Mouse (Mus musculus) forebrain, embryonic 14.5 days (tissue): ENCODE measurements around the gene Fam19a1. TPM values are rescaled to one million over a fixed set of nuclear protein-coding genes. Genes with fewer than 3 reads are reported as not detected.
A peak's percentile ranks its signal among the peaks of the same experiment; 100 is the strongest.
"Not testable (repeated sequence)": the region's sequence is repeated elsewhere in the genome, so short reads cannot be mapped to it uniquely, and the experiment has no call there.

Experiments used
- ATAC-seq: fragments of 200-750 bp; cut with Nextera tagmentation; 2 replicates; pipeline ENCODE4 v1.8.0; 2017; ENCODE audit warnings: mild to moderate bottlenecking, moderate library complexity
- DNase-seq: peaks from one replicate; pipeline ENCODE4 v3.0.0-alpha.2; 2015; ENCODE audit warnings: low spot score
- H3K27ac ChIP-seq: fragments of 300-500 bp; sonication (generic); 2 replicates; pipeline ENCODE4 v1.5.1; 2014; ENCODE audit warnings: low read depth, mild to moderate bottlenecking, control low read depth, low read length, moderate library complexity
- H3K27me3 ChIP-seq: fragments of 300-500 bp; sonication (generic); replicated peaks from 2 replicates; pipeline ENCODE4 v1.6.1; 2014; ENCODE audit warnings: low read length, control low read depth, mixed read lengths; ENCODE audit not compliant: control insufficient read depth, insufficient read depth
- H3K36me3 ChIP-seq: fragments of 300-500 bp; sonication (generic); 2 replicates; pipeline ENCODE4 v1.6.1; 2014; ENCODE audit warnings: low read length, control low read depth; ENCODE audit not compliant: control insufficient read depth, insufficient read depth
- H3K4me1 ChIP-seq: fragments of 300-500 bp; sonication (generic); 2 replicates; pipeline ENCODE4 v1.6.1; 2014; ENCODE audit warnings: antibody characterized with exemption, low read length, control low read depth; ENCODE audit not compliant: control insufficient read depth, insufficient read depth
- H3K4me2 ChIP-seq: fragments of 300-500 bp; sonication (generic); 2 replicates; pipeline ENCODE4 v1.6.1; 2014; ENCODE audit warnings: mild to moderate bottlenecking, control low read depth, low read length
- H3K4me3 ChIP-seq: fragments of 300-500 bp; sonication (generic); 2 replicates; pipeline ENCODE4 v1.5.1; 2014; ENCODE audit warnings: low read depth, low read length, control low read depth
- H3K9ac ChIP-seq: fragments of 300-500 bp; sonication (generic); 2 replicates; pipeline ENCODE4 v1.6.1; 2014; ENCODE audit warnings: mild to moderate bottlenecking, low read length, control low read depth, moderate library complexity
- H3K9me3 ChIP-seq: fragments of 300-500 bp; sonication (generic); replicated peaks from 2 replicates; pipeline ENCODE4 v1.6.1; 2016; ENCODE audit warnings: low read length, control low read depth, mixed read lengths; ENCODE audit not compliant: control insufficient read depth
- WGBS: fragments of 180-500 bp; shearing (Covaris S2); extraction: QIAGEN DNeasy Blood & Tissue Kit; methylation state at CpG from one replicate; pipeline ENCODE4 v1.1.7; 2014; 5-methylcytosine and 5-hydroxymethylcytosine counted together
- polyA plus RNA-seq: library from polyadenylated mRNA; unstranded; fragments of >200 nt; fragmentation: Nextera tagmentation; extraction: Ambion mirVana; gene quantifications from 2 replicates; pipeline ENCODE4 v1.2.1, GENCODE M21; 2014

Gene Fam19a1
- polyA plus RNA-seq, 1 experiment from 2014 or later = 8.2 TPM

GRCm38 (mm10) chr6:96198991-96199390 lies 86.0 kb downstream of the Fam19a1 start:
- not testable (repeated sequence) for H3K36me3 ChIP-seq, H3K9ac ChIP-seq, H3K27me3 ChIP-seq, H3K4me1 ChIP-seq, H3K9me3 ChIP-seq, DNase-seq, H3K4me2 ChIP-seq, H3K27ac ChIP-seq, H3K4me3 ChIP-seq, ATAC-seq
- 93% methylated on average over 2 of the region's 2 CpGs for WGBS

- Histone ChIP-seq H3K9ac (no peak overlapping the region), H3K27me3 (no peaks in the 10 kb centered on the region), H3K4me1 (no peaks in the 10 kb centered on the region), H3K4me3 (no peak overlapping the region), H3K4me2 (no peak overlapping the region), H3K9me3 (no peaks in the 10 kb centered on the region), H3K36me3 (no peaks in the 10 kb centered on the region), H3K27ac (no peak overlapping the region)
- 97% methylated on average over 2 of the region's 2 CpGs for WGBS
- DNase-seq = no peak
- ATAC-seq = no peak
These were observed 92.4 kb downstream of the Fam19a1 start for GRCm38 (mm10) chr6:96205395-96205794.

GRCm38 (mm10) chr6:96234806-96235205 lies 121.9 kb downstream of the Fam19a1 start:
- Histone ChIP-seq H3K9ac (no peak overlapping the region), H3K4me2 (no peak overlapping the region), H3K27me3 (no peaks in the 10 kb centered on the region), H3K9me3 (no peaks in the 10 kb centered on the region; the same call in 1 of the 2 replicates), H3K27ac (no peak overlapping the region), H3K36me3 (no peaks in the 10 kb centered on the region), H3K4me1 (no peaks in the 10 kb centered on the region), H3K4me3 (no peak overlapping the region)
- ATAC-seq = no peak
- DNase-seq = no peak

- Histone ChIP-seq H3K36me3 (no peaks in the 10 kb centered on the region), H3K4me2 (no peak overlapping the region), H3K9ac (no peak overlapping the region), H3K9me3 (no peaks in the 10 kb centered on the region), H3K27me3 (no peaks in the 10 kb centered on the region), H3K4me1 (no peaks in the 10 kb centered on the region), H3K27ac (no peak overlapping the region), H3K4me3 (no peak overlapping the region)
- no peak for ATAC-seq
- DNase-seq = peak; percentile 41
- whole genome bisulfite sequencing = 89% methylated on average over 3 of the region's 3 CpGs
These were observed 131.4 kb downstream of the Fam19a1 start for GRCm38 (mm10) chr6:96244320-96244719.

DNA sequence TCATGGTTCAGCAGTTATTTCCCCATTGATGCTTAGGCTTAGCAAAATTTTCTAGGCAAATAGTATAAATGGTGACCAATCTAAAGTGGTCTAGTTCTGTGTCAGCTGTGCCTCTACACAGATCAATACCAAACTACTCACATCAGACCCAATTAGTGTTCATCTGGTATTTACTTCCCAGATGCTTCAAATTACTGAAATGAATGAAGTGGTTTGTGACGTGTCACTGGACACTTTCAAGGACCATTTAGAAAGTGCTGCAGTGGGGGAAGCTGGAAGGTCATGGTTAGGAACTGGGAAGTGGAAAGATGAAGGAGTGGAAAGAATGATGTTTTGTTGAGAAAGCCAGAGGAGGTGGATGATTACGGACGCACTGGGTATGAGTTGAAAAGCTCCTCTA lies 139.0 kb downstream of the Fam19a1 start:
- Histone ChIP-seq H3K27me3 (no peaks in the 10 kb centered on the region), H3K4me1 (no peaks in the 10 kb centered on the region), H3K36me3 (no peaks in the 10 kb centered on the region), H3K27ac (no peak overlapping the region), H3K9ac (no peak overlapping the region), H3K4me3 (no peak overlapping the region), H3K9me3 (no peaks in the 10 kb centered on the region), H3K4me2 (no peak overlapping the region)
- WGBS = 34% methylated on average over 3 of the region's 3 CpGs
- no peak for ATAC-seq
- no peak for DNase-seq

GRCm38 (mm10) chr6:96254815-96255214 lies 141.9 kb downstream of the Fam19a1 start:
- H3K4me2 ChIP-seq = no peak overlapping the region
- H3K9ac ChIP-seq = no peak overlapping the region
- WGBS = 16% methylated on average over 2 of the region's 2 CpGs
- no peaks in the 10 kb centered on the region for H3K4me1 ChIP-seq
- no peak overlapping the region for H3K4me3 ChIP-seq
- peak; percentile 37 for DNase-seq
- H3K9me3 ChIP-seq = no peaks in the 10 kb centered on the region
- H3K27me3 ChIP-seq = no peaks in the 10 kb centered on the region
- no peak overlapping the region for H3K27ac ChIP-seq
- no peaks in the 10 kb centered on the region for H3K36me3 ChIP-seq
- no peak; the same call in 1 of the 2 replicates for ATAC-seq

- Histone ChIP-seq H3K4me3 (no peak overlapping the region), H3K9ac (no peak overlapping the region), H3K4me2 (no peak overlapping the region), H3K9me3 (no peaks in the 10 kb centered on the region), H3K27ac (no peak overlapping the region), H3K27me3 (no peaks in the 10 kb centered on the region), H3K4me1 (no peaks in the 10 kb centered on the region), H3K36me3 (no peaks in the 10 kb centered on the region)
- 95% methylated on average over 3 of the region's 3 CpGs for WGBS
- no peak for DNase-seq
- no peak for ATAC-seq
These were observed 145.7 kb downstream of the Fam19a1 start for GRCm38 (mm10) chr6:96258651-96259050.

DNA sequence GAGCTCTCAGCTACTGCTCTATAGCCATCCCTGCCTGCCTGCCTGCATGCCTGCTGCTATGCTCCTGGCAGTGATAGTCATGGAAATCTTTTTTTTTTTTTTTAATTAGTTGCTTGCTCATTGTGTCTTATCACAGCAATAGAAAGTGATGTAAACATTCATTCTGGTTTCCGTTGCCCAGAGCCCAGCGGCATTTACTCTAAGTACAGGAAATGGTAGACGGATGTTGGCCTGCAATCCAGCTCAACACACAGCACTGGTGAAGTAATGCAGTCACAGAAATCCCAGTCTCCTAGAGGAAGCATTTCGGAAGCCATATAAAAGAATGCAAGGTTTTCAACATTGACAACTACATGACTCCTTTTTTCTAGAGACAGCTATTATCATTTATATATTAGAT lies 153.5 kb downstream of the Fam19a1 start:
- Histone ChIP-seq H3K9ac (no peak overlapping the region), H3K4me3 (no peak overlapping the region), H3K4me1 (no peaks in the 10 kb centered on the region), H3K27me3 (no peaks in the 10 kb centered on the region), H3K4me2 (no peak overlapping the region), H3K9me3 (no peaks in the 10 kb centered on the region), H3K27ac (no peak overlapping the region), H3K36me3 (no peaks in the 10 kb centered on the region)
- 84% methylated on average over 4 of the region's 4 CpGs for WGBS
- ATAC-seq (no peak), DNase-seq (no peak)

DNA sequence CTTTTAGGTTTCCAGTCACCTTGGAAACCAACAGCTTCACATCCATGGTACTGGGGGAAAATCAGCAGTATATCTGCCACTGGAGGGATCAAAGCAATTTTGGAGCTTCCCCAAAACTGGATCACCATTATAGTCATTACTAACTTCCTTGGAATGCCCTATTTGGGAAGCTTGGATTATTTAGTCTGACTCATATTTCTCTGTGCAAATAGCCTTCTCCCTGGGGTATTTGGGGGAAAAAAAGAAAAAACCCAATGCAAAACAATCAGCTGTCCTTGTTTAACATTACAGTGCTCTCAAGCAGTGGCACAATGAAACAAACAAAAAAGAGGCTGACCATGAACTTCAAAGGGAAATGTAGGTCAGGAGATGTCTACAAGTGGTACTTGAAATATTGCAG lies 155.8 kb downstream of the Fam19a1 start:
- H3K4me1 ChIP-seq = no peaks in the 10 kb centered on the region
- no peaks in the 10 kb centered on the region for H3K36me3 ChIP-seq
- H3K27ac ChIP-seq = no peak overlapping the region
- no peaks in the 10 kb centered on the region for H3K9me3 ChIP-seq
- no peak for DNase-seq
- no peaks in the 10 kb centered on the region for H3K27me3 ChIP-seq
- no peak overlapping the region for H3K4me2 ChIP-seq
- H3K4me3 ChIP-seq = no peak overlapping the region
- no peak overlapping the region for H3K9ac ChIP-seq
- no peak for ATAC-seq

DNA sequence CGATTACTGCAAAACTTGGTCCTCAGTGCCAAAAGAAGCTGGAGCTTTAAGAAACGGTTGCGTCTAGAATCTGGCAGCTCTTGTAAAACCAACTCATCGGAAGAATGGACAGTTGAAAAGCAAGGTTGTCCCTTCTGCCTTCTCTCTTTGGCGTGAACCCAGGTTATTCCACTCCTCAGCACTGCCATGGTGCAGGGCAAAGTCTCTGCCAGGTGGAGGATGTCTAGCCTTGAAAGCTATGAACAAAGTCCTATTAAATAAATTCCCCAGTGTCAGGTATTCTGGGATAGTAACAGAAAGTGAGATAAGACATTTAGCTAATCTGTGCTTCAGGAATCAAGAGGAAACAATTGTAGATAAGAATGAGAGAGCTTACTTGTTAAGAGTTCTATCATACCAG lies 157.5 kb downstream of the Fam19a1 start:
- no peaks in the 10 kb centered on the region for H3K36me3 ChIP-seq
- no peak for DNase-seq
- H3K27me3 ChIP-seq = no peaks in the 10 kb centered on the region
- H3K27ac ChIP-seq = no peak overlapping the region
- no peak overlapping the region for H3K4me3 ChIP-seq
- H3K4me1 ChIP-seq = no peaks in the 10 kb centered on the region
- no peak overlapping the region for H3K4me2 ChIP-seq
- WGBS = 93% methylated on average over 5 of the region's 5 CpGs
- no peaks in the 10 kb centered on the region for H3K9me3 ChIP-seq
- H3K9ac ChIP-seq = no peak overlapping the region
- ATAC-seq = no peak
